Mouse (Mus musculus): ENCODE measurements around the gene Cbx1. TPM values are rescaled to one million over a fixed set of nuclear protein-coding genes. Genes with fewer than 3 reads are reported as not detected.
"Not testable (repeated sequence)": the region's sequence is repeated elsewhere in the genome, so short reads cannot be mapped to it uniquely, and the experiment has no call there.

Cbx1 gene
- total RNA-seq, 2 experiments from 2014 or later = 48.5 to 48.9 TPM

- peak in 1 of 2 experiments; percentile 33 for DNase-seq (ENCODE audit: low spot score in 2 of 2)
These were observed 13.9 kb upstream of the Cbx1 start for GRCm38 (mm10) chr11:96775063-96775462.

- no peak for DNase-seq (ENCODE audit: low spot score in 2 of 2)
These were observed 13.3 kb upstream of the Cbx1 start for GRCm38 (mm10) chr11:96775665-96776064.

GRCm38 (mm10) chr11:96776068-96776467 is 12.9 kb upstream of the Cbx1 start:
- no peak for DNase-seq (ENCODE audit: low spot score in 2 of 2)

GRCm38 (mm10) chr11:96776968-96777962 is 11.7 kb upstream of the Cbx1 start, which contains the start of gene Snx11:
Snx11 (minus strand) TSS chr11:96777559.
- DNase-seq (ENCODE audit: low spot score in 2 of 2) = peak; percentile 98 to 99

- DNase-seq (ENCODE audit: low spot score in 2 of 2) = not testable (repeated sequence)
These were observed 10.8 kb upstream of the Cbx1 start for GRCm38 (mm10) chr11:96778061-96778627.

- no peak for DNase-seq (ENCODE audit: low spot score in 2 of 2)
These were observed 8.6 kb upstream of the Cbx1 start for GRCm38 (mm10) chr11:96780306-96780705.

GRCm38 (mm10) chr11:96781425-96781824 is 7.5 kb upstream of the Cbx1 start:
- no peak for DNase-seq (ENCODE audit: low spot score in 2 of 2)

- peak in 1 of 2 experiments; percentile 66 for DNase-seq (ENCODE audit: low spot score in 2 of 2)
These were observed 4.1 kb upstream of the Cbx1 start for GRCm38 (mm10) chr11:96784847-96785246.

GRCm38 (mm10) chr11:96786731-96787450 is 2.0 kb upstream of the Cbx1 start:
- DNase-seq (ENCODE audit: low spot score in 2 of 2) = no peak

GRCm38 (mm10) chr11:96789990-96790389 is 1.1 kb downstream of the Cbx1 start:
- no peak for DNase-seq (ENCODE audit: low spot score in 2 of 2)

GRCm38 (mm10) chr11:96790681-96791080 is 1.8 kb downstream of the Cbx1 start:
- no peak for DNase-seq (ENCODE audit: low spot score in 2 of 2)

GRCm38 (mm10) chr11:96795491-96795890 is 6.6 kb downstream of the Cbx1 start:
- DNase-seq (ENCODE audit: low spot score in 2 of 2) = no peak

GRCm38 (mm10) chr11:96796081-96796480 is 7.2 kb downstream of the Cbx1 start:
- no peak for DNase-seq (ENCODE audit: low spot score in 2 of 2)

- no peak for DNase-seq (ENCODE audit: low spot score in 2 of 2)
These were observed 7.7 kb downstream of the Cbx1 start for GRCm38 (mm10) chr11:96796586-96796985.

- DNase-seq (ENCODE audit: low spot score in 2 of 2) = no peak
These were observed 10.6 kb downstream of the Cbx1 start for GRCm38 (mm10) chr11:96799511-96799910.

GRCm38 (mm10) chr11:96805606-96806005 is 16.7 kb downstream of the Cbx1 start:
- no peak for DNase-seq (ENCODE audit: low spot score in 2 of 2)

- no peak for DNase-seq (ENCODE audit: low spot score in 2 of 2)
These were observed 19.1 kb downstream of the Cbx1 start for GRCm38 (mm10) chr11:96808066-96808465.

GRCm38 (mm10) chr11:96809562-96810235 is 20.8 kb downstream of the Cbx1 start:
- no peak for DNase-seq (ENCODE audit: low spot score in 2 of 2)

GRCm38 (mm10) chr11:96811188-96811587 is 22.3 kb downstream of the Cbx1 start:
- DNase-seq (ENCODE audit: low spot score in 2 of 2) = not testable (repeated sequence)

- no peak for DNase-seq (ENCODE audit: low spot score in 2 of 2)
These were observed 24.5 kb downstream of the Cbx1 start for GRCm38 (mm10) chr11:96813455-96813854.

- DNase-seq (ENCODE audit: low spot score in 2 of 2) = no peak
These were observed 25.0 kb downstream of the Cbx1 start for GRCm38 (mm10) chr11:96813920-96814319.
